Mouse (Mus musculus) central nervous system, embryonic 18 days (tissue): ENCODE data around the gene Tmed9. TPM values are rescaled to one million over a fixed set of nuclear protein-coding genes. Genes with fewer than 3 reads are reported as not detected.

Experiments used
- polyA plus RNA-seq: library from polyadenylated mRNA; depleted of rRNA; stranded (reverse); fragments of >200 nt; gene quantifications from 2 replicates; pipeline ENCODE4 v1.2.3, GENCODE M21; 2012; rRNA removed

The Tmed9 gene
- polyA plus RNA-seq = 133 and 139 TPM in 2 replicates

GRCm38 (mm10) chr13:55573432-55573831 lies at the start of gene Tmed9:
TSS of gene Tmed9 (plus strand) at chr13:55573732.

GRCm38 (mm10) chr13:55529198-55529915 lies 44.2 kb upstream of the Tmed9 start, which contains the start of gene Dok3:
TSS of gene Dok3 (minus strand) at chr13:55529296.

GRCm38 (mm10) chr13:55536194-55537175 lies 37.0 kb upstream of the Tmed9 start, which contains the start of gene Ddx41:
TSS of gene Ddx41 (minus strand) at chr13:55536658.

DNA sequence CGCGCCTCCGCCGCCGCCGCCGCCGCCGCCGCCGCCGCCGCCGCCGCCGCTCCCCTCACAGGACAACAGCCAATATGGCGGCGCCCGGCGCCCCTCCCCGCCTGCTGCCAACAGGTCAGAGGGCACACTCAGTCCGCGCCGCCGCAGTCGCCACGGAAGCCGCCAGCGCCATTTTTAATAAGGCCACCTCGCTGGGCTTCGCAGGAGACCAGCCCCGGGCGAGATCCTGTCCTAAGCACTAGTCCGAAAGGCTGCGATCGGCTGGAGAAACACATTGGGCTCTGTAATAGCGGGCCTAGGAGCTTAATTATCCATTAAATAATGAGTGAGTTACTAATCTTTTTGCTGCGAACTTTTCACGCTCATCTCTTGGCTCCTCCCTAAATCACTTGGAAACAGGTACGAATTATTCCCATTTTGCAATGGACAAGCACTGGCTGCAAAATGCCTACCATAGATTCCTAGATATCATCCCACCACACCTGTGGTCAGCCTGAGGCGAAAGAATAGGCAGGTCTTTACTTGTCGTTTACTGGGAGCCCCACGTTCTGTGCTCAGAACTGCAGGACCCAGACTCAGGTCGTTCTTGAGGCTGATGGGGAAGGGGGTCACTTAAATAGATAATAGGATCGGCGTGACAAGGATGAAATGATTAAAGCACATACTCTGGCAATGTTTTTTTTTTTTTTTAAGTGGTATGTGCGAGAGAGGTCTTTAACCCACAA lies 2.3 kb upstream of the Tmed9 start, which contains the start of gene Fam193b:
TSS of gene Fam193b (minus strand) at position 94 of the 725 bp plus-strand sequence.

GRCm38 (mm10) chr13:55599566-55600540 lies 26.3 kb downstream of the Tmed9 start, which contains the start of gene B4galt7:
TSS of gene B4galt7 (plus strand) at chr13:55599896.

DNA sequence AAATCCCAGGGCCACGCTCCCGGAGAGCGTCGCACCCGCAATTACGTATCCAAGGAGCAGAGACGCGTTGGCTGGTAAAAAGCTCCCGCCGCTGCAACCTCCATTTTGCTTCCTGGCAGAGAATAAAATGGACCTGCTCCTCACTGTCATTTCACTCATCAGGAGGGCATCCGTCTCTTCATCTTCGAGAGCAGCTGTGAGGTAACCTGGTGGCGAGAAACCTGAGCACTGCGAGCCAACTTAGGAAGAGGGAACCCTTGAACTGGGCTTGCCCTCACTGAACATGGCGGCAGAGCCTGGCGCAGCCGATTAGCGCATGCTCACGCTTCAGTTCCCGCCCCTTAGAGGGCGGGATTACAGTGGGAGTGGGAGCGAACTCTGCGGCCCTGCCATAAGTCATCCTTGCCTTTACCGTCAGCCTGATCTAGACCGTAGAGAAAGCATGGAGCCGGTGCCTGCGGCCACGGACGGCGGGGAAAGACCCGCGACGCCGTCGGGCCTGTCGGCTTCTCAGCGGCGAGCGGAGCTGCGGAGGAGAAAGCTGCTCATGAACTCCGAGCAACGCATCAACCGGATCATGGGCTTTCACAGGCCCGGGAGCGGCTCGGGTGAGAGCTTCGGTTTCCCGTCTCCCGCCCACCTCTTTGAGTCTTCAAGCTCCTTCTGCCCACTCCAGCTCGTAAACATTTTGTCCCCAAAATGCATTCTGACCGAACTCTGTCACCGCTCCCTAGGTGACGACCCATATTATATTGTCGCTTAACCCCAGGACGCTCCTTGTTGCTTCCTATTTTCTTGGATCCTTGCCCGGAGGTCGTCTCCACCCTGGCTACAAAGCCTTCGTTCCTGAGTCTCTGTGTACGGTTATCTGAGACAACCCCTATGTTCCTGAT lies 49.4 kb downstream of the Tmed9 start, which contains the start of gene Caml:
TSS of gene Caml (plus strand) at position 357 of the 893 bp plus-strand sequence.

GRCm38 (mm10) chr13:55634639-55635127 lies 61.2 kb downstream of the Tmed9 start, which contains the start of gene Ddx46:
TSS of gene Ddx46 (plus strand) at chr13:55635027.

Other genes with a start within 250 kb of the Tmed9 start
- 15.4 and 18.9 TPM in 2 replicates for gene Mxd3, start 243.9 kb upstream of the Tmed9 start, polyA plus RNA-seq
- gene Lman2, start 210.9 kb upstream of the Tmed9 start, polyA plus RNA-seq = 47.5 and 48.6 TPM in 2 replicates
- 2.0 and 2.5 TPM in 2 replicates for gene Rgs14, start 204.0 kb upstream of the Tmed9 start, polyA plus RNA-seq
- gene Slc34a1, start 175.5 kb upstream of the Tmed9 start, polyA plus RNA-seq = 0.13 TPM in 1 of 2 replicates, not detected in the other
- gene Pfn3, start 158.5 kb upstream of the Tmed9 start, polyA plus RNA-seq = 1.2 and 1.4 TPM in 2 replicates
- 0.14 and 0.16 TPM in 2 replicates for gene F12, start 146.9 kb upstream of the Tmed9 start, polyA plus RNA-seq
- gene Grk6, start 128.7 kb upstream of the Tmed9 start, polyA plus RNA-seq = 75.3 and 78.3 TPM in 2 replicates
- gene Prr7, start 109.5 kb upstream of the Tmed9 start, polyA plus RNA-seq = 67.4 and 83.4 TPM in 2 replicates
- 586 and 690 TPM in 2 replicates for gene Dbn1, start 85.6 kb upstream of the Tmed9 start, polyA plus RNA-seq
- 105 and 118 TPM in 2 replicates for gene Pdlim7, start 60.1 kb upstream of the Tmed9 start, polyA plus RNA-seq
- gene Dok3, start 44.4 kb upstream of the Tmed9 start, polyA plus RNA-seq = 13.9 and 15.9 TPM in 2 replicates
- 90.3 and 94.8 TPM in 2 replicates for gene Ddx41, start 37.1 kb upstream of the Tmed9 start, polyA plus RNA-seq
- gene Fam193b, start 2.6 kb upstream of the Tmed9 start, polyA plus RNA-seq = 137 and 144 TPM in 2 replicates
- gene B4galt7, start 26.2 kb downstream of the Tmed9 start, polyA plus RNA-seq = 48.9 and 49.4 TPM in 2 replicates
- 89.9 and 91.4 TPM in 2 replicates for gene Caml, start 49.3 kb downstream of the Tmed9 start, polyA plus RNA-seq
- gene Ddx46, start 61.3 kb downstream of the Tmed9 start, polyA plus RNA-seq = 50.6 and 54.7 TPM in 2 replicates
- 96.6 and 98.4 TPM in 2 replicates for gene B230219D22Rik, start 119.4 kb downstream of the Tmed9 start, polyA plus RNA-seq
- 76.5 and 82.5 TPM in 2 replicates for gene Txndc15, start 140.9 kb downstream of the Tmed9 start, polyA plus RNA-seq
- gene Pcbd2, start 153.6 kb downstream of the Tmed9 start, polyA plus RNA-seq = 24.4 and 27.6 TPM in 2 replicates
- 0.17 and 0.25 TPM in 2 replicates for gene Catsper3, start 210.8 kb downstream of the Tmed9 start, polyA plus RNA-seq